Mouse (Mus musculus): ENCODE data around the gene Slc50a1. TPM values are rescaled to one million over a fixed set of nuclear protein-coding genes. Genes with fewer than 3 reads are reported as not detected.

Slc50a1 gene
- polyA plus RNA-seq, 1 experiment from 2014 or later, result 85.5 TPM

- WGBS, result 88% methylated on average over 5 of the region's 5 CpGs
- Histone ChIP-seq H3K9ac (no peak overlapping the region), H3K36me3 (no peaks in the 10 kb centered on the region), H3K27me3 (no peaks in the 10 kb centered on the region), H3K9me3 (no peaks in the 10 kb centered on the region), H3K27ac (no peak overlapping the region), H3K4me3 (no peak overlapping the region), H3K4me1 (peaks cover 18% of the 10 kb centered on the region), H3K4me2 (replicated peaks) (no peak overlapping the region)
- ATAC-seq (ENCODE audit: low FRiP score, low read depth), result no peak
Measured at GRCm38 (mm10) chr3:89254994-89255393, 15.4 kb downstream of the Slc50a1 start.

GRCm38 (mm10) chr3:89251365-89251895 is 18.9 kb downstream of the Slc50a1 start:
- peak overlapping the region; percentile 48 for H3K4me2 ChIP-seq (replicated peaks)
- no peaks in the 10 kb centered on the region for H3K9me3 ChIP-seq
- 9% methylated on average over 17 of the region's 17 CpGs for WGBS
- H3K9ac ChIP-seq, result 0 out of 2 replicates have a peak overlapping the region, but pooled peaks have one; percentile 39
- peaks cover 29% of the 10 kb centered on the region for H3K4me1 ChIP-seq
- no peak overlapping the region; the same call in 1 of the 2 replicates for H3K27ac ChIP-seq
- no peak for ATAC-seq (ENCODE audit: low FRiP score, low read depth)
- no peaks in the 10 kb centered on the region for H3K27me3 ChIP-seq
- H3K4me3 ChIP-seq, result no peak overlapping the region; the same call in 1 of the 2 replicates
- peaks cover 20% of the 10 kb centered on the region; the same call in 1 of the 2 replicates for H3K36me3 ChIP-seq

GRCm38 (mm10) chr3:89250435-89251040 is 19.8 kb downstream of the Slc50a1 start:
- Histone ChIP-seq H3K9ac (0 out of 2 replicates have a peak overlapping the region, but pooled peaks have one; percentile 39), H3K36me3 (peaks cover 20% of the 10 kb centered on the region; the same call in 1 of the 2 replicates), H3K4me2 (replicated peaks) (peak overlapping the region; percentile 48; the same call in 1 of the 2 replicates), H3K4me1 (peaks cover 34% of the 10 kb centered on the region), H3K27me3 (no peaks in the 10 kb centered on the region), H3K9me3 (no peaks in the 10 kb centered on the region), H3K27ac (no peak overlapping the region), H3K4me3 (no peak overlapping the region)
- 21% methylated on average over 7 of the region's 7 CpGs for WGBS
- ATAC-seq (ENCODE audit: low FRiP score, low read depth), result no peak

GRCm38 (mm10) chr3:89247466-89247865 is 22.9 kb downstream of the Slc50a1 start:
- H3K9ac ChIP-seq, result peak overlapping the region; percentile 87
- no peaks in the 10 kb centered on the region for H3K9me3 ChIP-seq
- peaks cover 20% of the 10 kb centered on the region; the same call in 1 of the 2 replicates for H3K36me3 ChIP-seq
- H3K4me1 ChIP-seq, result peaks cover 57% of the 10 kb centered on the region
- peak overlapping the region; percentile 91 for H3K4me2 ChIP-seq (replicated peaks)
- ATAC-seq (ENCODE audit: low FRiP score, low read depth), result no peak
- H3K27me3 ChIP-seq, result no peaks in the 10 kb centered on the region
- WGBS, result 87% methylated on average over 4 of the region's 4 CpGs
- H3K4me3 ChIP-seq, result peak overlapping the region; percentile 77
- H3K27ac ChIP-seq, result no peak overlapping the region

- WGBS, result under 1% methylated on average over 42 of the region's 42 CpGs
- Histone ChIP-seq H3K9ac (peak within 1 kb of the TSS; percentile 87), H3K4me2 (replicated peaks) (peak within 1 kb of the TSS; percentile 91), H3K27me3 (no peaks in the 10 kb centered on the region), H3K27ac (peak within 1 kb of the TSS; percentile 74), H3K4me1 (peaks cover 52% of the 10 kb centered on the region), H3K4me3 (peak within 1 kb of the TSS; percentile 77), H3K9me3 (no peaks in the 10 kb centered on the region), H3K36me3 (peaks cover 29% of the 10 kb centered on the region)
- ATAC-seq (ENCODE audit: low FRiP score, low read depth), result peak; percentile 73
Measured at GRCm38 (mm10) chr3:89246261-89247100, 23.9 kb downstream of the Slc50a1 start, which contains the start of gene Trim46. TSS of gene Trim46 (minus strand) at chr3:89246309.

GRCm38 (mm10) chr3:89245688-89246171 is 24.6 kb downstream of the Slc50a1 start, which contains the start of gene Krtcap2:
TSS of gene Krtcap2 (plus strand) at chr3:89245966.
- Histone ChIP-seq H3K4me3 (peak within 1 kb of the TSS; percentile 77), H3K9ac (peak within 1 kb of the TSS; percentile 87), H3K9me3 (no peaks in the 10 kb centered on the region), H3K4me2 (replicated peaks) (peak within 1 kb of the TSS; percentile 91), H3K27me3 (no peaks in the 10 kb centered on the region), H3K27ac (peak within 1 kb of the TSS; percentile 74), H3K4me1 (peaks cover 45% of the 10 kb centered on the region), H3K36me3 (peaks cover 35% of the 10 kb centered on the region)
- 3% methylated on average over 19 of the region's 20 CpGs for WGBS
- ATAC-seq (ENCODE audit: low FRiP score, low read depth), result peak; percentile 21; the same call in 1 of the 2 replicates

GRCm38 (mm10) chr3:89244982-89245687 is 25.2 kb downstream of the Slc50a1 start:
- H3K27ac ChIP-seq, result peak overlapping the region; percentile 74
- WGBS, result under 1% methylated on average over 19 of the region's 26 CpGs
- H3K4me1 ChIP-seq, result peaks cover 39% of the 10 kb centered on the region

GRCm38 (mm10) chr3:89244158-89244981 is 26.0 kb downstream of the Slc50a1 start:
- H3K9me3 ChIP-seq, result no peaks in the 10 kb centered on the region
- H3K4me1 ChIP-seq, result peaks cover 39% of the 10 kb centered on the region
- H3K4me2 ChIP-seq (replicated peaks), result peak overlapping the region; percentile 91
- peak overlapping the region; percentile 74 for H3K27ac ChIP-seq
- H3K36me3 ChIP-seq, result peaks cover 40% of the 10 kb centered on the region
- 12% methylated on average over 25 of the region's 25 CpGs for WGBS
- ATAC-seq (ENCODE audit: low FRiP score, low read depth), result 0 out of 2 replicates have a peak, but pooled peaks have one; percentile 10
- peak overlapping the region; percentile 77 for H3K4me3 ChIP-seq
- H3K9ac ChIP-seq, result peak overlapping the region; percentile 58
- H3K27me3 ChIP-seq, result no peaks in the 10 kb centered on the region

More at GRCm38 (mm10) chr3:89244982-89245687, 25.2 kb downstream of the Slc50a1 start:
- H3K36me3 ChIP-seq, result peaks cover 40% of the 10 kb centered on the region
- peak overlapping the region; percentile 77 for H3K4me3 ChIP-seq
- ATAC-seq (ENCODE audit: low FRiP score, low read depth), result peak; percentile 41; the same call in 1 of the 2 replicates
- peak overlapping the region; percentile 58 for H3K9ac ChIP-seq
- no peaks in the 10 kb centered on the region for H3K27me3 ChIP-seq
- H3K9me3 ChIP-seq, result no peaks in the 10 kb centered on the region
- peak overlapping the region; percentile 91 for H3K4me2 ChIP-seq (replicated peaks)

- no peaks in the 10 kb centered on the region for H3K9me3 ChIP-seq
- 10% methylated on average over 14 of the region's 14 CpGs for WGBS
- H3K36me3 ChIP-seq, result peaks cover 41% of the 10 kb centered on the region
- H3K9ac ChIP-seq, result peak overlapping the region; percentile 58
- ATAC-seq (ENCODE audit: low FRiP score, low read depth), result peak; percentile 32; the same call in 1 of the 2 replicates
- H3K27ac ChIP-seq, result peak overlapping the region; percentile 10; the same call in 1 of the 2 replicates
- no peaks in the 10 kb centered on the region for H3K27me3 ChIP-seq
- peak overlapping the region; percentile 77 for H3K4me3 ChIP-seq
- peak overlapping the region; percentile 91 for H3K4me2 ChIP-seq (replicated peaks)
- peaks cover 39% of the 10 kb centered on the region for H3K4me1 ChIP-seq
Measured at GRCm38 (mm10) chr3:89243609-89244008, 26.8 kb downstream of the Slc50a1 start.

- Histone ChIP-seq H3K4me2 (replicated peaks) (no peak overlapping the region), H3K9me3 (no peaks in the 10 kb centered on the region), H3K36me3 (peaks cover 42% of the 10 kb centered on the region), H3K9ac (no peak overlapping the region), H3K27me3 (no peaks in the 10 kb centered on the region), H3K4me1 (peaks cover 33% of the 10 kb centered on the region), H3K4me3 (no peak overlapping the region), H3K27ac (no peak overlapping the region)
- 73% methylated on average over 9 of the region's 9 CpGs for WGBS
- ATAC-seq (ENCODE audit: low FRiP score, low read depth), result no peak
Measured at GRCm38 (mm10) chr3:89242331-89242895, 28.0 kb downstream of the Slc50a1 start.

Data from limb, embryonic 13.5 days (tissue).